Mouse (Mus musculus): ENCODE results near the gene Klhl31. TPM values are rescaled to one million over a fixed set of nuclear protein-coding genes. Genes with fewer than 3 reads are reported as not detected.

Gene Klhl31
- polyA plus RNA-seq, 1 experiment from 2014 or later, result 0.41 TPM

- no peaks in the 10 kb centered on the region for H3K4me1 ChIP-seq (replicated peaks; ENCODE audit: control insufficient read depth, insufficient read depth, low read length)
- DNase-seq (ENCODE audit: low spot score) (peak; percentile 40), ATAC-seq (ENCODE audit: low FRiP score) (peak; percentile 57; the same call in 1 of the 2 replicates)
- 47% methylated on average over 2 of the region's 2 CpGs for WGBS
- H3K9me3 ChIP-seq (ENCODE audit: control insufficient read depth, low read length), result no peaks in the 10 kb centered on the region
- H3K4me2 ChIP-seq (replicated peaks), result no peak overlapping the region
- H3K9ac ChIP-seq, result no peak overlapping the region
- H3K27ac ChIP-seq, result no peak overlapping the region
- H3K27me3 ChIP-seq (ENCODE audit: control insufficient read depth, insufficient read depth, low read length), result no peaks in the 10 kb centered on the region
- no peak overlapping the region for H3K4me3 ChIP-seq (replicated peaks; ENCODE audit: low read length)
- no peaks in the 10 kb centered on the region for H3K36me3 ChIP-seq (replicated peaks; ENCODE audit: control insufficient read depth, insufficient read depth)
Measured at GRCm38 (mm10) chr9:77620482-77620881, 15.8 kb upstream of the Klhl31 start.

DNA sequence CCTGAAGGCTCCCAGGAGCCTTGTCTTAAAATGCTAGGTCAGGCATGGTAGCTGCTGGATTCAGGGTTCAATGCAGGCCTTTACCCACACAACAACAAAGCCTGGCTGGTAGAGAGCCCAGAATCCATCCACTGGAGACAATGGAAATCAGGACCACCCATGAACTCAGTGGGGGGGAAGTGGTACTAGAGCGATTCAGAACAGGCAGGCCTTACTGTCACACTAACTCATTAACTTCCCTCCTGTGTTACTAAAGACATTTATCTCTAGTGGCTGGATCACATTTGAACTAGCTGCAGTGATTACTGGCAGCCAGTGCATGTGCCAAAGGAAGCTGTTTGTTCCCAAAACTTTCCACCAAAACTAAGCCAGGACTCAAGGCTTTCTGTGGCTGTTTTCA lies 13.4 kb upstream of the Klhl31 start:
- Histone ChIP-seq H3K4me1 (replicated peaks; ENCODE audit: control insufficient read depth, insufficient read depth, low read length) (no peaks in the 10 kb centered on the region), H3K27me3 (ENCODE audit: control insufficient read depth, insufficient read depth, low read length) (no peaks in the 10 kb centered on the region), H3K36me3 (replicated peaks; ENCODE audit: control insufficient read depth, insufficient read depth) (no peaks in the 10 kb centered on the region), H3K27ac (no peak overlapping the region), H3K4me3 (replicated peaks; ENCODE audit: low read length) (no peak overlapping the region), H3K9me3 (ENCODE audit: control insufficient read depth, low read length) (no peaks in the 10 kb centered on the region), H3K9ac (no peak overlapping the region), H3K4me2 (replicated peaks) (no peak overlapping the region)
- WGBS, result 21% methylated on average over 1 of the region's 1 CpGs
- peak; percentile 30 for DNase-seq (ENCODE audit: low spot score)
- peak; percentile 53; the same call in 1 of the 2 replicates for ATAC-seq (ENCODE audit: low FRiP score)

- Histone ChIP-seq H3K27ac (no peak overlapping the region), H3K4me3 (replicated peaks; ENCODE audit: low read length) (no peak overlapping the region), H3K4me2 (replicated peaks) (no peak overlapping the region), H3K27me3 (ENCODE audit: control insufficient read depth, insufficient read depth, low read length) (no peaks in the 10 kb centered on the region), H3K4me1 (replicated peaks; ENCODE audit: control insufficient read depth, insufficient read depth, low read length) (no peaks in the 10 kb centered on the region), H3K9me3 (ENCODE audit: control insufficient read depth, low read length) (no peaks in the 10 kb centered on the region), H3K36me3 (replicated peaks; ENCODE audit: control insufficient read depth, insufficient read depth) (no peaks in the 10 kb centered on the region), H3K9ac (no peak overlapping the region)
- ATAC-seq (ENCODE audit: low FRiP score) (no peak), DNase-seq (ENCODE audit: low spot score) (no peak)
- 87% methylated on average over 6 of the region's 6 CpGs for WGBS
Measured at GRCm38 (mm10) chr9:77623318-77624050, 12.8 kb upstream of the Klhl31 start.

- no peak overlapping the region for H3K4me2 ChIP-seq (replicated peaks)
- WGBS, result 89% methylated on average over 5 of the region's 5 CpGs
Measured at GRCm38 (mm10) chr9:77624171-77624570, 12.1 kb upstream of the Klhl31 start.

DNA sequence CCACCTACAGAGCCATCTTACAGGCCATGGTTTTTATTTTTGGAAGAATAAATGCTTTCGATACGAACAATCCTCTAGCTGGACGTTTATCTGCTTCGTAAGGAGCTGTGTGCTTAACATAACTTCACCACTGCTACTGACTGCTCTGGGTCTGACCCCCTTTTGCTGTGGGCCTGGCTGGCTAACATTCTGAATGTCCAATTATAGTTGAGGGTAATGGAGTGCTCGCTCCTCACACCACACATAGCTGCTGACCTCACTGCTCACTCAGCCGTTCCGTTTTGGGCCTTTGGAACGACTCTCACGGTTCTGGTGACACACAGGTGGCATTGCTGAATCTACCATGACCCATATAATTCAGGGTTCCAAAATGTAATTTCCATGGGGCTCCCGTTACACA lies 7.6 kb upstream of the Klhl31 start:
- H3K4me2 ChIP-seq (replicated peaks), result no peak overlapping the region
- ATAC-seq (ENCODE audit: low FRiP score), result no peak
- WGBS, result 90% methylated on average over 10 of the region's 10 CpGs

More at GRCm38 (mm10) chr9:77624171-77624570, 12.1 kb upstream of the Klhl31 start:
- Histone ChIP-seq H3K9ac (no peak overlapping the region), H3K4me3 (replicated peaks; ENCODE audit: low read length) (no peak overlapping the region), H3K27me3 (ENCODE audit: control insufficient read depth, insufficient read depth, low read length) (no peaks in the 10 kb centered on the region), H3K4me1 (replicated peaks; ENCODE audit: control insufficient read depth, insufficient read depth, low read length) (no peaks in the 10 kb centered on the region), H3K9me3 (ENCODE audit: control insufficient read depth, low read length) (no peaks in the 10 kb centered on the region), H3K36me3 (replicated peaks; ENCODE audit: control insufficient read depth, insufficient read depth) (no peaks in the 10 kb centered on the region), H3K27ac (no peak overlapping the region)
- ATAC-seq (ENCODE audit: low FRiP score), result no peak
- DNase-seq (ENCODE audit: low spot score), result no peak

GRCm38 (mm10) chr9:77629708-77630107 lies 6.6 kb upstream of the Klhl31 start:
- H3K4me1 ChIP-seq (replicated peaks; ENCODE audit: control insufficient read depth, insufficient read depth, low read length), result no peaks in the 10 kb centered on the region
- no peaks in the 10 kb centered on the region for H3K9me3 ChIP-seq (ENCODE audit: control insufficient read depth, low read length)
- no peak overlapping the region for H3K4me2 ChIP-seq (replicated peaks)
- H3K4me3 ChIP-seq (replicated peaks; ENCODE audit: low read length), result no peak overlapping the region
- H3K27ac ChIP-seq, result no peak overlapping the region
- 83% methylated on average over 5 of the region's 5 CpGs for WGBS
- ATAC-seq (ENCODE audit: low FRiP score) (no peak), DNase-seq (ENCODE audit: low spot score) (no peak)
- no peak overlapping the region for H3K9ac ChIP-seq
- H3K27me3 ChIP-seq (ENCODE audit: control insufficient read depth, insufficient read depth, low read length), result no peaks in the 10 kb centered on the region
- no peaks in the 10 kb centered on the region for H3K36me3 ChIP-seq (replicated peaks; ENCODE audit: control insufficient read depth, insufficient read depth)

More for the DNA sequence above, 7.6 kb upstream of the Klhl31 start:
- Histone ChIP-seq H3K36me3 (replicated peaks; ENCODE audit: control insufficient read depth, insufficient read depth) (no peaks in the 10 kb centered on the region), H3K27ac (no peak overlapping the region), H3K9me3 (ENCODE audit: control insufficient read depth, low read length) (no peaks in the 10 kb centered on the region), H3K4me3 (replicated peaks; ENCODE audit: low read length) (no peak overlapping the region), H3K4me1 (replicated peaks; ENCODE audit: control insufficient read depth, insufficient read depth, low read length) (no peaks in the 10 kb centered on the region), H3K9ac (no peak overlapping the region), H3K27me3 (ENCODE audit: control insufficient read depth, insufficient read depth, low read length) (no peaks in the 10 kb centered on the region)
- no peak for DNase-seq (ENCODE audit: low spot score)

- no peaks in the 10 kb centered on the region for H3K27me3 ChIP-seq (ENCODE audit: control insufficient read depth, insufficient read depth, low read length)
- WGBS, result 84% methylated on average over 7 of the region's 7 CpGs
- H3K36me3 ChIP-seq (replicated peaks; ENCODE audit: control insufficient read depth, insufficient read depth), result no peaks in the 10 kb centered on the region
- no peaks in the 10 kb centered on the region for H3K9me3 ChIP-seq (ENCODE audit: control insufficient read depth, low read length)
- no peak overlapping the region for H3K4me2 ChIP-seq (replicated peaks)
- no peak overlapping the region for H3K4me3 ChIP-seq (replicated peaks; ENCODE audit: low read length)
- ATAC-seq (ENCODE audit: low FRiP score) (no peak), DNase-seq (ENCODE audit: low spot score) (no peak)
- H3K9ac ChIP-seq, result no peak overlapping the region
- no peaks in the 10 kb centered on the region for H3K4me1 ChIP-seq (replicated peaks; ENCODE audit: control insufficient read depth, insufficient read depth, low read length)
- no peak overlapping the region for H3K27ac ChIP-seq
Measured at GRCm38 (mm10) chr9:77630764-77631163, 5.5 kb upstream of the Klhl31 start.

DNA sequence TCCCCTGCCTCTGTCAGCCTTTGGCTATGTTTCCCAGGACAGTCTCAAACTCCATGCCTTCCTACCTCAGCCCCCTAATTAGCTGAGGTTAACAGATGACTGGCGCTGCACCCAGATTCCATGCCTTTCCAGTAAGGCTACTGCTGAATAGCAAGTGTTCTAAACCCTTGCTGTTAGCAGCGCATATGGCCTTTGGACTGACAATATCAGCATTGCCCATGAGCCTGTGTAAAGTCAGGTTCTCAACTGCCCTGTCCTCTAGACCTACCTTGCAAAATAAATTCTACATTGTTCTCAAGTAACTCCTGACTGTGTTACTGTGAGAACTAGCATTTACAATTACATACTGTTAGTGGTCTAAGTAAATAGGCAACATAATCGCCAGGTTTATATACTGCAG lies 3.9 kb upstream of the Klhl31 start:
- H3K4me2 ChIP-seq (replicated peaks), result no peak overlapping the region
- H3K27me3 ChIP-seq (ENCODE audit: control insufficient read depth, insufficient read depth, low read length), result no peaks in the 10 kb centered on the region
- no peaks in the 10 kb centered on the region for H3K4me1 ChIP-seq (replicated peaks; ENCODE audit: control insufficient read depth, insufficient read depth, low read length)
- WGBS, result 92% methylated on average over 3 of the region's 3 CpGs
- H3K27ac ChIP-seq, result no peak overlapping the region
- H3K9me3 ChIP-seq (ENCODE audit: control insufficient read depth, low read length), result no peaks in the 10 kb centered on the region
- no peak overlapping the region for H3K9ac ChIP-seq
- DNase-seq (ENCODE audit: low spot score) (no peak), ATAC-seq (ENCODE audit: low FRiP score) (no peak)
- no peaks in the 10 kb centered on the region for H3K36me3 ChIP-seq (replicated peaks; ENCODE audit: control insufficient read depth, insufficient read depth)
- H3K4me3 ChIP-seq (replicated peaks; ENCODE audit: low read length), result no peak overlapping the region

DNA sequence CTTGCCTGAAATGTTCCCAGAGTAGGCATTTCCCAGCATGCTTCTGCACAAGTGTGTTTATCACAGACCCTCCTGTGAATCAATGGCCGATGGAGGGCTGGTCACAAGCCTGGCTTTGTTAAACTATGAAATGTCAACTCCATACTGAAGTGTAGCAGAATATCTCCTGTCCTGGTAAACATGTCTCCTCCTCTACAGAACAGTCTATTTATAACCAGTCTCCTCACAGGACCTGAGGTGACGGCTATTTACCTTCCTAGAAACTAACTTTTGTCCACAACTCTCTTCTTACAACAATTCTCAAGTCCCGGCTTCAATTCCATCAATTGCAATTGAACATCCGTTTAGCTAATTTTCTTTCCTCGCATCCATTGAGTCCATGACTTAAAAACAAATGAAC lies 297 bp upstream of the Klhl31 start:
- Histone ChIP-seq H3K27ac (no peak overlapping the region), H3K27me3 (ENCODE audit: control insufficient read depth, insufficient read depth, low read length) (no peaks in the 10 kb centered on the region), H3K36me3 (replicated peaks; ENCODE audit: control insufficient read depth, insufficient read depth) (no peaks in the 10 kb centered on the region), H3K4me1 (replicated peaks; ENCODE audit: control insufficient read depth, insufficient read depth, low read length) (no peaks in the 10 kb centered on the region), H3K9ac (no peak overlapping the region), H3K9me3 (ENCODE audit: control insufficient read depth, low read length) (no peaks in the 10 kb centered on the region), H3K4me2 (replicated peaks) (no peak overlapping the region), H3K4me3 (replicated peaks; ENCODE audit: low read length) (no peak overlapping the region)
- 91% methylated on average over 5 of the region's 5 CpGs for WGBS
- DNase-seq (ENCODE audit: low spot score), result no peak
- ATAC-seq (ENCODE audit: low FRiP score), result no peak

DNA sequence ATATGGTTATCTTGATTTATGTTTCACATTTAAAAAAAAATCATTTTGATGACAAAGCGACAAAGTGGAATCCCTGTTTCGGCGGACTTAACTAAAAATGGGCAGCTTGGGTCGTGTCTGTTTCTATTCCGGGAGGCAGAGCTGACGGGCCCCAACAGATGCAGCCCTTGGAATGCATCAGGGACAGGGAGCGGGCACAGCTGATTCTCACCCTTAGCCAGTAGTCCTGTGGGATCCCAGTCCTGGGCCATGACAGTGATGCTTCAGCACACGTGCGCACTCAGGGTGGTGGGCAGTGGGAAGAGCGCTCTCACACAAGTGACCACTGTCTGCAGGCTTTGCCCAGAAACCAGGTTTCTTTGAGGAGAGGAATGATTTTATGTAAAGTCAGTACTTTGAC lies 1.1 kb downstream of the Klhl31 start:
- no peak overlapping the region for H3K4me2 ChIP-seq (replicated peaks)
- H3K36me3 ChIP-seq (replicated peaks; ENCODE audit: control insufficient read depth, insufficient read depth), result no peaks in the 10 kb centered on the region
- no peak overlapping the region for H3K27ac ChIP-seq
- no peak overlapping the region for H3K9ac ChIP-seq
- no peaks in the 10 kb centered on the region for H3K4me1 ChIP-seq (replicated peaks; ENCODE audit: control insufficient read depth, insufficient read depth, low read length)
- 80% methylated on average over 10 of the region's 10 CpGs for WGBS
- DNase-seq (ENCODE audit: low spot score) (no peak), ATAC-seq (ENCODE audit: low FRiP score) (no peak)
- H3K4me3 ChIP-seq (replicated peaks; ENCODE audit: low read length), result no peak overlapping the region
- no peaks in the 10 kb centered on the region for H3K27me3 ChIP-seq (ENCODE audit: control insufficient read depth, insufficient read depth, low read length)
- H3K9me3 ChIP-seq (ENCODE audit: control insufficient read depth, low read length), result no peaks in the 10 kb centered on the region

All from hindbrain, embryonic 14.5 days (tissue).